Mouse (Mus musculus) testis, postnatal 14 days (tissue): Measurements from ENCODE around the gene Eva1c.

Source experiments
- DNase-seq: peaks from one replicate; pipeline ENCODE4 v3.0.0; 2021; ENCODE audit warnings: low spot score

The Eva1c gene

GRCm38 (mm10) chr16:90921471-90922159, 95.1 kb downstream of the Eva1c start:
- DNase-seq, result no peak

- peak; percentile 46 for DNase-seq
Measured at GRCm38 (mm10) chr16:90924606-90925370, 98.3 kb downstream of the Eva1c start.

- no peak for DNase-seq
Measured at GRCm38 (mm10) chr16:90925461-90925860, 98.9 kb downstream of the Eva1c start.

GRCm38 (mm10) chr16:90927446-90927845, 100.9 kb downstream of the Eva1c start:
- DNase-seq, result no peak

GRCm38 (mm10) chr16:90933534-90934176, 107.1 kb downstream of the Eva1c start:
- DNase-seq, result no peak

- DNase-seq, result no peak
Measured at GRCm38 (mm10) chr16:90934193-90934686, 107.7 kb downstream of the Eva1c start.

- DNase-seq, result peak; percentile 95
Measured at GRCm38 (mm10) chr16:90934687-90935328, 108.3 kb downstream of the Eva1c start, which contains the start of gene Cfap298. Cfap298 (minus strand) TSS chr16:90935114.

GRCm38 (mm10) chr16:90941246-90941645, 114.7 kb downstream of the Eva1c start:
- no peak for DNase-seq

- DNase-seq, result no peak
Measured at GRCm38 (mm10) chr16:90946977-90947376, 120.5 kb downstream of the Eva1c start.

GRCm38 (mm10) chr16:90950354-90950963, 123.9 kb downstream of the Eva1c start:
- DNase-seq, result no peak

GRCm38 (mm10) chr16:90953147-90953546, 126.6 kb downstream of the Eva1c start:
- DNase-seq, result no peak

- no peak for DNase-seq
Measured at GRCm38 (mm10) chr16:90953770-90954169, 127.3 kb downstream of the Eva1c start.
